Comparison of ENCODE assay signal across 8 mouse cellular contexts in the genomic region with DNA sequence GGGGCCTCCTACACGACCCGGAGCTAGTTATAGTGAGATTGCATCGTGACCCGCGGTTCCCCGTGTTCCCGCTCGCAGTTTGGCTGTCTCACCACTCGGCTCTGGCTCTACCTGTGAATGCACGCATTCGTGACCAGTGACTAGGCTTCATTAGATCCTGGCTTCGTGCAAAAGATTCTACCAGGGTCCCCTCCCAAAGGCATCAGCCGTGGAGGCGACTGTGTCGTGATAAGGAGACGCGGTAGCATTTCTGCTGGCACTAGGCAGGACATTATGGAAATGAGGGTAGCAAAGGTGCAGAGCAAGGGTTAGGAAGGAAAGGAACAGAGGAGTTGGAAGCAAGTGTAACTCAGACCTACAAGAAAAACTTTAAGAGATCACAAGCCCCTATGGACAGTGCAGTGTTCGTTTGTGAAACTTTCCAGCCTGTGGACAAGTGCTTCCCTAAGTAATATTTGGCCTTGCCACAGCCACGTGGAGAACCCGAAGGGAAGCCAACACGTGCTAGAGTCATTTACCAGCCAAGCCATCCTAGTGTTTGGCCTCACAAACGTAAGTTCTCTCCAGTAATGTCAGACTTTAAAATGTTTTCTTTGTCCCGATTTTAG. TPM values are rescaled to one million over a fixed set of nuclear protein-coding genes. Genes with fewer than 3 reads are reported as not detected.
DNase-seq lines count a peak whose midpoint lies in the region; ATAC-seq and TF ChIP-seq lines count a peak whose summit lies in the region.

No protein-coding gene starts in this region.

- TF ChIP-seq CTCF in lung, embryonic 14.5 days (IDR thresholded peaks at IDR 0.05; ENCODE audit: low read depth) = no peak
- no peak for TF ChIP-seq CTCF in kidney, postnatal 0 days (IDR thresholded peaks at IDR 0.05; ENCODE audit: low read depth)

- peak; percentile 50 for DNase-seq in lung, embryonic 14.5 days
- no peak for DNase-seq in lung, postnatal 14 days
- DNase-seq in adrenal gland, postnatal 10 days = peak; percentile 25
- peak; percentile 24 for DNase-seq in kidney, postnatal 0 days (ENCODE audit: low spot score)
- DNase-seq in MN1 (ENCODE audit: low spot score) = no peak
- DNase-seq in frontal cortex, postnatal 36 days (ENCODE audit: low spot score in 2 of 2) = no peak

- H3K4me1 ChIP-seq in lung, embryonic 14.5 days (ENCODE audit: insufficient read depth) = no peaks in the 10 kb centered on the region
- no peaks in the 10 kb centered on the region for H3K4me1 ChIP-seq in kidney, postnatal 0 days (replicated peaks; ENCODE audit: insufficient read depth, low read length)
- no peaks in the 10 kb centered on the region; the same call in 1 of the 2 replicates for H3K4me1 ChIP-seq in midbrain, embryonic 15.5 days

- no peaks in the 10 kb centered on the region for H3K9me3 ChIP-seq in lung, embryonic 14.5 days (ENCODE audit: low read depth, low read length)
- no peaks in the 10 kb centered on the region for H3K9me3 ChIP-seq in kidney, postnatal 0 days (replicated peaks; ENCODE audit: low read length)
- no peaks in the 10 kb centered on the region for H3K9me3 ChIP-seq in midbrain, embryonic 15.5 days

- ATAC-seq in lung, embryonic 14.5 days (ENCODE audit: insufficient read depth) = 0 out of 2 replicates have a peak, but pooled peaks have one; percentile 6
- ATAC-seq in granulocyte monocyte progenitor cell, adult 5-6 weeks (replicated peaks; ENCODE audit: poor library complexity, severe bottlenecking) = peak; percentile 28
- ATAC-seq in kidney, postnatal 0 days (replicated peaks; ENCODE audit: low FRiP score, low read depth) = no peak
- ATAC-seq in midbrain, embryonic 15.5 days (replicated peaks) = peak; percentile 25

- peak overlapping the region; percentile 46 for H3K4me3 ChIP-seq in lung, embryonic 14.5 days (ENCODE audit: low read depth, low read length)
- peak overlapping the region; percentile 47 for H3K4me3 ChIP-seq in kidney, postnatal 0 days (replicated peaks; ENCODE audit: low read depth, low read length)
- H3K4me3 ChIP-seq in midbrain, embryonic 15.5 days = peak overlapping the region; percentile 54

- 17% methylated on average over 23 of the region's 23 CpGs for WGBS in lung, embryonic 14.5 days
- 26% methylated on average over 23 of the region's 23 CpGs for WGBS in kidney, postnatal 0 days
- 16% methylated on average over 23 of the region's 23 CpGs for WGBS in midbrain, embryonic 15.5 days

- peak overlapping the region; percentile 62 for H3K4me2 ChIP-seq in lung, embryonic 14.5 days
- peak overlapping the region; percentile 65 for H3K4me2 ChIP-seq in kidney, postnatal 0 days (ENCODE audit: low read length)
- H3K4me2 ChIP-seq in midbrain, embryonic 15.5 days = peak overlapping the region; percentile 56

- peaks cover 24% of the 10 kb centered on the region for H3K36me3 ChIP-seq in lung, embryonic 14.5 days (ENCODE audit: insufficient read depth)
- H3K36me3 ChIP-seq in kidney, postnatal 0 days (ENCODE audit: insufficient read depth, low read length) = no peaks in the 10 kb centered on the region
- no peaks in the 10 kb centered on the region for H3K36me3 ChIP-seq in midbrain, embryonic 15.5 days (replicated peaks)

- H3K27ac ChIP-seq in lung, embryonic 14.5 days (ENCODE audit: low read depth) = peak overlapping the region; percentile 56; the same call in 1 of the 2 replicates
- H3K27ac ChIP-seq in kidney, postnatal 0 days = peak overlapping the region; percentile 64
- H3K27ac ChIP-seq in midbrain, embryonic 15.5 days = peak overlapping the region; percentile 72

- peak overlapping the region; percentile 53 for H3K9ac ChIP-seq in lung, embryonic 14.5 days
- peak overlapping the region; percentile 52 for H3K9ac ChIP-seq in kidney, postnatal 0 days (ENCODE audit: low read depth, low read length)
- peak overlapping the region; percentile 47 for H3K9ac ChIP-seq in midbrain, embryonic 15.5 days

- H3K27me3 ChIP-seq in lung, embryonic 14.5 days (ENCODE audit: insufficient read depth, low read length) = no peaks in the 10 kb centered on the region
- no peaks in the 10 kb centered on the region for H3K27me3 ChIP-seq in kidney, postnatal 0 days (ENCODE audit: insufficient read depth, low read length)
- no peaks in the 10 kb centered on the region for H3K27me3 ChIP-seq in midbrain, embryonic 15.5 days (replicated peaks)

RNA-seq across cellular contexts. Expression of gene Dkc1, which starts 0.6 kb away (rescaled TPM):
- 175 and 184 TPM in 2 replicates for polyA plus RNA-seq in lung, embryonic 14.5 days (2014; fragmentation: Nextera tagmentation; extraction: Ambion mirVana)
- total RNA-seq in adrenal gland, postnatal 10 days (2021) = 10 to 100 TPM; 48.0 to 52.3 TPM
- 174 and 211 TPM in 2 replicates for total RNA-seq in granulocyte monocyte progenitor cell, adult 5-6 weeks (2014; fragmentation: Nextera tagmentation)
- total RNA-seq in granulocyte monocyte progenitor cell, adult 5-6 weeks (2017) = 396 and 439 TPM in 2 replicates
- polyA plus RNA-seq in kidney, postnatal 0 days (2015; fragmentation: Nextera tagmentation; extraction: Ambion mirVana) = 64.3 and 82.5 TPM in 2 replicates
- polyA plus RNA-seq in midbrain, embryonic 15.5 days (2015; fragmentation: Nextera tagmentation; extraction: Ambion mirVana) = 58.5 and 59.8 TPM in 2 replicates

RNA-seq across cellular contexts. Expression of gene Gab3, which starts 11.0 kb away (rescaled TPM):
- 5.9 and 7.1 TPM in 2 replicates for polyA plus RNA-seq in lung, embryonic 14.5 days (2014; fragmentation: Nextera tagmentation; extraction: Ambion mirVana)
- 1 to 10 TPM; 1.7 to 2.7 TPM for total RNA-seq in adrenal gland, postnatal 10 days (2021)
- total RNA-seq in granulocyte monocyte progenitor cell, adult 5-6 weeks (2014; fragmentation: Nextera tagmentation) = 0.36 and 3.3 TPM in 2 replicates
- 1.9 and 2.9 TPM in 2 replicates for total RNA-seq in granulocyte monocyte progenitor cell, adult 5-6 weeks (2017)
- polyA plus RNA-seq in kidney, postnatal 0 days (2015; fragmentation: Nextera tagmentation; extraction: Ambion mirVana) = 1.1 and 1.4 TPM in 2 replicates
- polyA plus RNA-seq in midbrain, embryonic 15.5 days (2015; fragmentation: Nextera tagmentation; extraction: Ambion mirVana) = 2.6 and 3.0 TPM in 2 replicates

RNA-seq across cellular contexts. Expression of gene Mpp1, which starts 34.5 kb away (rescaled TPM):
- 65.9 and 69.6 TPM in 2 replicates for polyA plus RNA-seq in lung, embryonic 14.5 days (2014; fragmentation: Nextera tagmentation; extraction: Ambion mirVana)
- 10 to 100 TPM; 39.5 to 50.3 TPM for total RNA-seq in adrenal gland, postnatal 10 days (2021)
- total RNA-seq in granulocyte monocyte progenitor cell, adult 5-6 weeks (2014; fragmentation: Nextera tagmentation) = 45.3 and 79.8 TPM in 2 replicates
- 57.9 and 59.2 TPM in 2 replicates for total RNA-seq in granulocyte monocyte progenitor cell, adult 5-6 weeks (2017)
- polyA plus RNA-seq in kidney, postnatal 0 days (2015; fragmentation: Nextera tagmentation; extraction: Ambion mirVana) = 45.8 and 50.4 TPM in 2 replicates
- polyA plus RNA-seq in midbrain, embryonic 15.5 days (2015; fragmentation: Nextera tagmentation; extraction: Ambion mirVana) = 20.6 and 22.5 TPM in 2 replicates

Comparison
In these comparisons a context has a peak if more than half of its experiments do, and no peak if none do; other contexts are left out.
1. DNase-seq: peak in lung, embryonic 14.5 days (single experiment), adrenal gland, postnatal 10 days (single experiment) and kidney, postnatal 0 days (single experiment); none in lung, postnatal 14 days (single experiment), MN1 (single experiment) and frontal cortex, postnatal 36 days (0 of 2).
2. Peak in every context shown above with its lines, with median percentiles within 50 percentile points of each other: H3K27ac ChIP-seq, H3K4me2 ChIP-seq, H3K4me3 ChIP-seq and H3K9ac ChIP-seq.